Mouse (Mus musculus) lung, adult 18-20 months (tissue): ENCODE data around the gene Zfp451.

ENCODE experiments used
- DNase-seq, 2 experiments: peaks; one replicate each; pipeline ENCODE4 v3.0.0; 2022; ENCODE audit warnings: mixed read lengths in 2 of 2

The Zfp451 gene

DNA sequence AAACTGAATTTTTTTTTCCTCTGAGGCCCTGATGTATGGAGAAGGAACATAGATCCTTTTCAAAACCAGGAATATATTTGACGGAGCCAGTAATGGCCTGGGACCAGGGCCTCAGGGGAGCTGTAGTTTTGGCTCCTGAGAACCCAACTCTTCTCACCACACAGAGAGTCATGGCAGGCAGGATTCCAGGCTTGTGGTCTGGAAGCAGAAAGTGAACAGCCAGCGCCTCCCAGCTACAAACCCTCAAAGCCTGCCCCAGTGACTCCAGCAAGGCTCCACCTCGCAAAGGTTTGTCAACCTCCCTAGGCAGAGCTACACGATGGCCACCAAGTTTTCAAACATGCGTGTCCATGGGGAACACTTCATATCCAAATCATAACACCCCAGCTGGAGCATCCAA lies 102.4 kb downstream of the Zfp451 start:
- no peak for DNase-seq
